Mouse (Mus musculus) layer of hippocampus, adult 2 months (tissue): ENCODE data around the gene Tbc1d10c. TPM values are rescaled to one million over a fixed set of nuclear protein-coding genes. Genes with fewer than 3 reads are reported as not detected.
A peak's percentile ranks its signal among the peaks of the same experiment; 100 is the strongest.

Source experiments
- DNase-seq, 2 experiments: peaks; one replicate each; pipeline ENCODE4 v3.0.0; 2022; ENCODE audit warnings: low spot score in 2 of 2
- H3K27ac ChIP-seq: fragments of 200-600 bp; 2 replicates; pipeline ENCODE4 v1.8.1; 2022
- H3K4me3 ChIP-seq: fragments of 200-600 bp; 2 replicates; pipeline ENCODE4 v1.8.1; 2022; ENCODE audit warnings: mild to moderate bottlenecking
- CTCF ChIP-seq: fragments of 200-600 bp; conservative IDR thresholded peaks from 2 replicates; pipeline ENCODE4 v1.8.1; 2022; ENCODE audit warnings: antibody characterized with exemption, mild to moderate bottlenecking, moderate library complexity
- total RNA-seq, 2 experiments: library from RNA; stranded (reverse); gene quantifications; 2 replicates each; pipeline ENCODE4 v1.2.3; 2021

Gene Tbc1d10c
- total RNA-seq, 2 experiments from 2014 or later: 0.91 to 1.0 TPM

DNA sequence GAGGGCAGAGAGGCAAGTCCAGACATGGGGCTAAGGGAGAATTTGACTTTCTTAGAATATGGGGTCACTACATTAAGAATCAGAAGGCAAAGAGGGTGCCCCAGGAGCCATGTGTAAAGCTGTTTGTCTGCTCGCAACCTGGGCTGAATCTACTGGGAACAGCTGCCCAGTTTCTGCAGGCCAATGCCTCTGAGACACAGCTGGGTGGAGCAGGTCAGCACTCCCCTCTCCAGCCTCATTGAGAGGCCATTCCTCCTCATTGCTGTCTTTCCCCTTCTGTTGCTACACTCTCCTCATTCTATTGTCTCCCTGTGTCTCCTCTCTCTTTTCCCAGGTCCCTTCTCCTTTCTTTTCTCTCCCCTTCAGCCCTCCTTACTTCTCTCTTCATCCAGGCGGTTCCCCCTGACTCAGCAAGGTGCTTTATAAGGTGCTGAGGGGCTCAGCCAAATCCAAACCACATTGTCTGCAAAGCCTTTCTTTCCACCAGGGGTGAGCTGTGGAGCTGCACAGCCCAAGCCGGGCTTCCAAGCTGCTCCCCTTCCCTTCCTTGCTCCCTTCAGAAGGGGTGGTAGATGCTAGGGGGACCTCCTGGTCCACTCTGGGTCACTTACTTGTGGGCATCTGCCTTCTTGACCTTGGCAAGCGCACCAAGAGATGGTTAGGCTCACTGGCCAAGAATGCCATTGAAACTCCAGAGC lies 21.0 kb upstream of the Tbc1d10c start:
- no peak for DNase-seq
- Histone ChIP-seq H3K4me3 (no peak overlapping the region), H3K27ac (no peak overlapping the region)
- TF ChIP-seq CTCF: no peak

DNA sequence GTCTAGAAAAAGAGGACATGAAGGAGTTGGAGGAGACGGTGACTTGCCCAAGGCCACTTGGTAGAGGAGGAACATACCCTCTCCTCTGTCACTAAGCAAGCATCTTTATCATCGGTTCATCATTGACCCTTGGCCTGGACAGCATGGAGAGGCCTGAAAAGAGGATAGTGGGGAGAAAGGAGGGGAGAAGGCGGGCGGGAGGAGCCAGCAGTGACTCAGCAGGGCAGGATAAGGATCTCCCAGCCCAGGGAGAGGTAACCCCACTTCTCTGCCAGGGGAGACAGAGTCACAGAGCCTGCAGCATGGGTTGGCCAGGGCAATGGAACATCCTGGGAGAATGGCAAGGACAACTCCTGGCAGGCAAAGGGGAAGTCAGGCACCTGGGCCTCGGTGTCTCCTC lies 17.5 kb upstream of the Tbc1d10c start:
- no peak overlapping the region for H3K27ac ChIP-seq
- no peak for TF ChIP-seq CTCF
- no peak overlapping the region for H3K4me3 ChIP-seq
- no peak for DNase-seq

DNA sequence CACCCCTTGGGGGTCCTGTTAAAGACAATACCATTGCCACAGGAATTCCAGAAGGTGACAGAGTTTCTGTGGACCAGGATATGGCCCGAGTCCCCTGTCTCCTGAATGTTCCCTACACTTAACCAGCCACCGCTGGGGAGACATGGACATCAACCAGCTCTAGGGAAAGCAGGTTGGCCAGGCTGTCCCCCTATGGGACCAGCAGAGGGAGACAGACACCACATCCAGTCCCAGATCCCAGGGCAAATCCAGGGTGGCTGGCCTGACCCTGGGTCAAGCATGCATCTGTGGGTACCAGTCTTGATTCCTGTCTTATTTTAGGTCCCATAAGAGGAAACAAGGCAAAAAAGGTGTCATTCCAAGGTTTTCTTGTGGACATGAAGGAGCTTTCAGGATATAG lies 15.9 kb upstream of the Tbc1d10c start:
- H3K4me3 ChIP-seq: no peak overlapping the region
- peak in 1 of 2 experiments; percentile 68 for DNase-seq
- TF ChIP-seq CTCF: peak; percentile 99
- no peak overlapping the region for H3K27ac ChIP-seq

DNA sequence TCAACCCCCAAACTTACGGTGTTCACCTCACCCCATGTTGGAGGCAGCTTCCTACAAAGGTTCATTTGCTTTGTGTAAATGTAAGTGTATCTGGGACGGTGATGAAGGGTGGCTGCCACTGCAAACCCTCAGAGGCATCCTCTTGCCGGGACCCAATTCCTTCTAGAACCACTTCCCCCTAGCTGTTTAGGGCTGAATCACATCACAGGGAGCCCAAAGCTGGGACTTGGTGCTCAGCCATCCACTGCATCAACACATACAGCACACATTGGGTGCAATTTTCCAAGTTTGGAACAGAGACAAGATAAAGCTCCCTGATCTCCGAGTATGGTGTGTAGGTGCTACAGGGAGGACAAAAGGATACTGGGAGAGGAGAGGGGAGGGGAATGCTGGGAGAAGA lies 13.8 kb upstream of the Tbc1d10c start:
- DNase-seq: no peak
- Histone ChIP-seq H3K4me3 (no peak overlapping the region), H3K27ac (no peak overlapping the region; the same call in 1 of the 2 replicates)
- peak; percentile 51 for TF ChIP-seq CTCF

DNA sequence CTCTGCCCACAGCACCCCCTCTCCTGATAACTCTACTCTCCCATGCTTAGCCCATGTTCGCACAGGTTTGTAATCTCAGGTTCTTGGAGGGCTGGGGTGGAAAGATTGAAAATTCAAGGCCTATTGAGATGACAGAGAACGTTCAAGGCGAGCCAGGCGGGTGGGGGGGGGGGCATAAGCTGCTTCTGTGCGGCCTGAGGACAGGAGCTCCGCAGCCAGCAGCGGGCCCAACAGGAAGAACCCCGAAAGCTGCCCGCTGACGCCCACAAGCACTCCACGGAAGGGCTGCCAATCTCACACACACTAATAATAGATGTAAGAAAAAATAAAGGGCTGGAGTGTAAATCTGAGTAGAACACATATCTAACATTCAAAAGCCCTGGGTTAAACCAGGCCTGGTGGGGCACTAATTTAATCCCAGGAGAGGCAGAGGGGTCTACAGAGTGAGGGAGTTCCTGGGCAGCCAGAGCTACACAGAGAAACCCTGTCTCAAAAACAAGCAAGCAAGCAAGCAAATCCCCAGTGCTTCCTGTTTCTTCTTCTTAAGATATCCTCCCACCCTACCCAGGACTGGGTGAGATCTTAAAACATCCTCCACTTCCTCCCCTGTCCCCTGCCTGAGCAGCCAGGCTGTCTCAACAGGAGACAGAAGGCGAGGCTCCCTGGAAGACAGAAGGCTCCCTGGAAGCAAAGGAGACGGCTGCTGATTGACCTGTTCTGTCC lies 12.7 kb upstream of the Tbc1d10c start:
- Histone ChIP-seq H3K4me3 (no peak overlapping the region), H3K27ac (peak overlapping the region; percentile 96)
- DNase-seq: no peak
- TF ChIP-seq CTCF: no peak; the same call in 1 of the 2 replicates

DNA sequence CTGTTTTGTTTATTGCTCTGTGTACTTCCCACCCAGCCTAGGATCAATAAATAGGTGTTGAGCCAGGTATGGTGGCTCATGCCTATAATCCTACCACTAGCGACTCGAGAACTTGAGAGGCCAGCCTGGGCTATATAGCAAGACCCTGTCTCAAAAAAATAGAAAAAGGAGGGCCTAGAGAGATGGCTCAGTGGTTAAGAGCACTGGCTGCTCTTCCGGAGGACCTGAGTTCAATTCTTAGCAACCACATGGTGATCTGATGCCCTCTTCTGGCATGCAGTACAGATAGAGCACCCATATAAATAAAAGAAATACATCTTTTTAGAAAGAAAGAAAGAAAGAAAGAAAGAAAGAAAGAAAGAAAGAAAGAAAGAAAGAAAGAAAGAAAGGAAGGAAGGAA lies 12.1 kb upstream of the Tbc1d10c start:
- Histone ChIP-seq H3K27ac (peak overlapping the region; percentile 96), H3K4me3 (no peak overlapping the region)
- DNase-seq: no peak
- TF ChIP-seq CTCF: no peak

DNA sequence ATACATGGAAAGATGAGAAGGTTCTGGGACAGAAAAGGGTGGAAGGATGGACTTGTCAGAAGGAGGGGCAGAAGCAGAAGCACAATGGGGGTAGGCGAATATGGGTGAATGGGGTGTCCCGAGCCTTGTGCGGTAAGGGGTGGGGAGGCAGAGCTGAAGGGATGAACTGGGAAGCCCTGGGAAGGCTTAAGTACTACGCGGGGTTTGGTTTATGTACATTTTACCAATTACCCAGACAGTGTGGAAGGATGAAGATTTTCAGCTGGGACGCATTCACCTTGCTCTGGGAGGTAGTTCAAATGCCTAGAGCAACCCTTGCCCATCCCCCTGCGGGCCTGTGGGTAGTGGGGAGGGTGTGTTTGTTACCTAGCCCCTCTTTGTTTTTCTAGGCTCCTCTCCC lies 11.1 kb upstream of the Tbc1d10c start:
- Histone ChIP-seq H3K27ac (peak overlapping the region; percentile 96), H3K4me3 (peak overlapping the region; percentile 74)
- DNase-seq: no peak
- no peak for TF ChIP-seq CTCF

DNA sequence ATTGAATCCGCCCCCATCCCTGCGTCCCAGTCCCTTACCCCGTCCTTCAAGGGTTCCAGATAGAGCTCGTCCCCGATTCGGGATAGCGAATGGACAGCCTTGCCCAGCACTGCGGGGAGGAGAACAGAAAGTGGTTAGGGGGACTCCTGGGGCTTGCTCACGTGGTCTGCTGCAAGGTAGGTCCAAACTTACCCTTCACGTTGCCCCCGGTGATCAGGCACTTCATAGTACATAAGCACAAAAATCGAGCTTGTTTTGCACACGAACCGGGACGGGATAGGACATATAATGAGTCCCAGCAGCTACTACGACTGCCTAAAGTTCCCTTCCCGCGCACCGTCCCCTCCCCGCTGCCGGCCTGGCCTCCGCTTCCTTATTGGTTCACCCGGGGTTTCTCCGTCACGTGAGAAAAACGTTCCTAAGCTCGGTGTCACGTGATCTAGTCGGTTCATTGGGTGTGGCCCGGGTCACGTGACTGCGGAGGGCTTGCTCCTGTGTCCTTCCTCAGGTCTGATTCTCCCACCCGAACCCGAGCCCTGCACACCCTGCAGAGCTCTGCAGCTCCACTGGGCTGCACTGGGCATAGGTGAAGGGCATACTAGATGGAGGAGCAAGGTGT lies 10.3 kb upstream of the Tbc1d10c start, which contains the start of gene Rad9a:
Gene Rad9a, minus strand, starts transcription at position 372 of the 619 bp plus-strand sequence.
- peak within 1 kb of the TSS; percentile 96 for H3K27ac ChIP-seq
- DNase-seq: peak; percentile 93 to 95
- peak within 1 kb of the TSS; percentile 74 for H3K4me3 ChIP-seq
- TF ChIP-seq CTCF: no peak

DNA sequence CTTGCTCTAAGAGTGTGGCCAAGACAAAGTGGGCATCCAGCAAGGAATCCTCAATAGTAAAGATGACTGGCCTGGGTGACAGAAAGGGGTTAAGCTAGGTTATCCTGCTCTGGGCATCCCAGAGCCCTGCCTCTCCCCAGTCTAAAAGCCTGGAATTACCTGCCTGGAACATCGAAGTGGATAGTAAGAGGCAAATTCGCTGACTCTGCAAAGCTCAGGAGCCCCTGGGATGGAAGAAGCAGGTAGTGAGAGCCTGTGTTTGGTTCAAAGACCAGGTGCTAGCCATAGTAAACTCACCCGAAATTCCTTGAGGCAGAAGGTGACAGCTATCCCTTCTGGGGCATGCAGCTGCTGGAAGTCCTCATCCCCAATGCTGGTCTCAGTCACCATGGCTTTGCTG lies 6.1 kb upstream of the Tbc1d10c start:
- DNase-seq: no peak
- Histone ChIP-seq H3K4me3 (no peak overlapping the region), H3K27ac (peak overlapping the region; percentile 51; the same call in 1 of the 2 replicates)
- no peak for TF ChIP-seq CTCF

DNA sequence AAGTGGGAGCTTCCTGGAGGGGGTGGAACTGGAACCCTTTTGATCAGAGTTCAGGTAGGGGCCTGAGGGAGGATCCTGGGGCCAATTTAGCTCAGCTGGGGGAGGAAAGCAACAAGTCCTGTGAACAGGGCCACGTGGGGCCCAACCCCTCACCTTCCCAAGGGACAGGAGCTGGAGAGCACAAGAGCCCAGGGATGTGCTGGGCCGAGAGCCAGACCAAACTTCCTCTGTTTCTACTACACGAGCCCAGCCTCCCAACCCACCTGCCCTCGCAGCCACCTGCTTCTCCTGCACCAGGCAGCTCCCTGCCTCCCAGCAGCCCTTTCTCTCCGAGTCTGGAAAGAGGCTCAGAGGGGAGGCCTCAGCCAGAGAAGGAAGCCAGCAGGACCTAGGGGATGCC lies 5.5 kb upstream of the Tbc1d10c start:
- no peak overlapping the region for H3K4me3 ChIP-seq
- TF ChIP-seq CTCF: no peak
- H3K27ac ChIP-seq: peak overlapping the region; percentile 51; the same call in 1 of the 2 replicates
- DNase-seq: no peak

DNA sequence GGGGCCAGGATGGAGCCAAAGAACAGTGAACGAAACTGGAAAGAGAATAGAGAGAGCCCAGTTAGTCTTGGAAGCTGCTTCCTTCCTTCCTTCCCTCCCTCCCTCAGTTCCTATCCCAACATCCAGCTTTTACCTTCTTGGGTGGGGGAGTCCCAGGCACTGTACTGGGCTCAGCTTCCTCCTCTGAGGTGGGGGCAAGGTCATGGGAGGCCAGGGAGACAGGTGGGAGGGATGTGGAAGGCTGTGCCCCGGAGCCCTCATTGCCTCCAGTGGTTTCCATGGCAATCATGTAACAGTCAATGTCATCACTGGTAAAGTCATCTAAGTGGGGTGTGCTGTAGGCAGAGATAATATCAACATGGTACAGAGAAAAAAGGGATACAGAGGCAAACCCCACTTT lies 5.0 kb upstream of the Tbc1d10c start:
- no peak for DNase-seq
- Histone ChIP-seq H3K4me3 (no peak overlapping the region), H3K27ac (peak overlapping the region; percentile 51; the same call in 1 of the 2 replicates)
- no peak for TF ChIP-seq CTCF

DNA sequence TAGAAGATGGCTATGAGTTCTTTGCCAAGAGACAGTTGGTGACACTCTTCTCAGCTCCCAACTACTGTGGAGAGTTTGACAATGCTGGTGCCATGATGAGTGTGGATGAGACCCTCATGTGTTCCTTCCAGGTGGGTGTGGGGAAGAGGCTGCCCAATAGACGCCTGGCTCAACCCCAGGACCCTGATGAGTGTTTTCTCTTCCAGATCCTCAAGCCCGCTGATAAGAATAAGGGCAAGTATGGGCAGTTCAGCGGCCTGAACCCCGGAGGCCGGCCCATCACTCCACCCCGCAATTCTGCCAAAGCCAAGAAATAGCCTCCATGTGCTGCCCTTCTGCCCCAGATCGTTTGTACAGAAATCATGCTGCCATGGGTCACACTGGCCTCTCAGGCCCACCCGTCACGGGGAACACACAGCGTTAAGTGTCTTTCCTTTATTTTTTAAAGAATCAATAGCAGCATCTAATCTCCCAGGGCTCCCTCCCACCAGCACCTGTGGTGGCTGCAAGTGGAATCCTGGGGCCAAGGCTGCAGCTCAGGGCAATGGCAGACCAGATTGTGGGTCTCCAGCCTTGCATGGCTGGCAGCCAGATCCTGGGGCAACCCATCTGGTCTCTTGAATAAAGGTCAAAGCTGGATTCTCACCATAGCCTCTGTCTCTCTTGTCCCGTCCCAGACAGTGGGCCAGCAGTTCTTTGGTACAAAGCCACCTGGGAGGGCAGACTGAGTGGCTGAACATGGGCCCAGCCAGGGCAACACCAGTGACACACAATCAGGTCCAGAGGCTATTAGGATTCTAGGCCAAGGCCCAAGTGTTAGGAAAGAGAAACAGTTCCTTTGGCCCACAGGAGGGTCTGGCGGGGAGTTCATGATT lies 3.9 kb upstream of the Tbc1d10c start:
- Histone ChIP-seq H3K27ac (peak overlapping the region; percentile 51), H3K4me3 (no peak overlapping the region)
- no peak for TF ChIP-seq CTCF
- no peak for DNase-seq
